Mouse (Mus musculus): Measurements from ENCODE around the gene Aqr. TPM values are rescaled to one million over a fixed set of nuclear protein-coding genes. Genes with fewer than 3 reads are reported as not detected.

The Aqr gene
- polyA plus RNA-seq, 1 experiment from 2014 or later = 32.0 TPM

GRCm38 (mm10) chr2:114146864-114147458, 39.9 kb downstream of the Aqr start:
- ATAC-seq = no peak
- peaks cover 30% of the 10 kb centered on the region for H3K36me3 ChIP-seq (ENCODE audit: control insufficient read depth, insufficient read depth, low read length)
- no peak overlapping the region for H3K27ac ChIP-seq (ENCODE audit: low read length)
- no peak overlapping the region for H3K4me2 ChIP-seq (ENCODE audit: low read length)
- no peaks in the 10 kb centered on the region for H3K27me3 ChIP-seq (ENCODE audit: control insufficient read depth, insufficient read depth, low read depth, low read length)
- H3K4me3 ChIP-seq (ENCODE audit: low read depth, low read length) = no peak overlapping the region
- no peaks in the 10 kb centered on the region for H3K4me1 ChIP-seq (ENCODE audit: control insufficient read depth, insufficient read depth, low read length)
- no peak overlapping the region for H3K9ac ChIP-seq (ENCODE audit: low read depth, low read length)
- 92% methylated on average over 15 of the region's 15 CpGs for WGBS
- H3K9me3 ChIP-seq (replicated peaks; ENCODE audit: control insufficient read depth, low read length, poor library complexity, severe bottlenecking) = no peaks in the 10 kb centered on the region

DNA sequence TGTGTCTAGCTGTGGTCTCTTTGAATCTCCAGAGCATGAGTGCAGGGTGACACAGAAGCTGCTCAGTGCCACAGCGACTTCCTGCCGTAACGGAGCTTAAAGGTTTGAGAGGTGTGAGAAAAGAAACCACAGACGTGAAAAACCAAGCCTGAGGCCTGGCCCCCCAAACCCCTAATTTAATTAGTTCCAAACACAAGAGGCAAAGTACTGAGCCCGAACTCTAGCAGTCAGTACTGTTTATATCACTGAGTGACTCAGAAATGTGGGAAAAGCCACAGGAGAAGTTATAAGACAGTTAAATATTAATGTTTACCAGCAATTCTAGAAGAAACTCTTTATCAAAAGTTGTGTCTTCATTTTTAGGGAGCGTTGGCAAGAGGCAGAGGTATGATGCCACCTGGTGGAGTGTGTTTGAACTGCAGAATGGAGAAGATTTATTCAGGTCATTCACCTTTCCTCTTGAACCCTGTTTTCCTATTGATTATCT, 41.5 kb downstream of the Aqr start:
- H3K4me2 ChIP-seq (ENCODE audit: low read length) = no peak overlapping the region
- no peak overlapping the region for H3K9ac ChIP-seq (ENCODE audit: low read depth, low read length)
- H3K36me3 ChIP-seq (ENCODE audit: control insufficient read depth, insufficient read depth, low read length) = peaks cover 38% of the 10 kb centered on the region
- no peaks in the 10 kb centered on the region for H3K27me3 ChIP-seq (ENCODE audit: control insufficient read depth, insufficient read depth, low read depth, low read length)
- no peak overlapping the region for H3K27ac ChIP-seq (ENCODE audit: low read length)
- 84% methylated on average over 6 of the region's 6 CpGs for WGBS
- H3K4me3 ChIP-seq (ENCODE audit: low read depth, low read length) = no peak overlapping the region
- ATAC-seq = no peak
- no peaks in the 10 kb centered on the region for H3K4me1 ChIP-seq (ENCODE audit: control insufficient read depth, insufficient read depth, low read length)
- H3K9me3 ChIP-seq (replicated peaks; ENCODE audit: control insufficient read depth, low read length, poor library complexity, severe bottlenecking) = no peaks in the 10 kb centered on the region

DNA sequence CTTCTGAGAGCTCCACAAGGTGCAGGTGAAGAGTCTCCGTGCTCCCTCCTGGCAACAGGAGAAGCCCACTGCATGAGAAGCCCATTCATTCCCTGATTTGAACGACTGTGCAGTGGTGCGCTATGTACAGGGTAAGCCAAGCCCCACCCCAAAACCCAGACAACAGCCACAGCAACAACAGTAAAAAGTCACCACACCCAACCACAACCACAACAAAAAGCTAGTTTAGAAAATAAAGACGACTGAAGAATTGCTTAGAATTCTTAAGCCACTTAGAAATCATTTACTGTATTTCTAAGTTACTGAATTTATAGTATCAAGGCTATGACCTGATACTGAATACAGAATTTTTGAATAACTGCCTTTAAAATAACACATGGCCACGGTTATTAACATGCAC, 41.9 kb downstream of the Aqr start:
- Histone ChIP-seq H3K9ac (ENCODE audit: low read depth, low read length) (no peak overlapping the region), H3K4me3 (ENCODE audit: low read depth, low read length) (no peak overlapping the region), H3K9me3 (replicated peaks; ENCODE audit: control insufficient read depth, low read length, poor library complexity, severe bottlenecking) (no peaks in the 10 kb centered on the region), H3K4me2 (ENCODE audit: low read length) (no peak overlapping the region), H3K4me1 (ENCODE audit: control insufficient read depth, insufficient read depth, low read length) (no peaks in the 10 kb centered on the region), H3K27ac (ENCODE audit: low read length) (no peak overlapping the region), H3K36me3 (ENCODE audit: control insufficient read depth, insufficient read depth, low read length) (peaks cover 39% of the 10 kb centered on the region), H3K27me3 (ENCODE audit: control insufficient read depth, insufficient read depth, low read depth, low read length) (no peaks in the 10 kb centered on the region)
- WGBS = 93% methylated on average over 5 of the region's 5 CpGs
- ATAC-seq = no peak

DNA sequence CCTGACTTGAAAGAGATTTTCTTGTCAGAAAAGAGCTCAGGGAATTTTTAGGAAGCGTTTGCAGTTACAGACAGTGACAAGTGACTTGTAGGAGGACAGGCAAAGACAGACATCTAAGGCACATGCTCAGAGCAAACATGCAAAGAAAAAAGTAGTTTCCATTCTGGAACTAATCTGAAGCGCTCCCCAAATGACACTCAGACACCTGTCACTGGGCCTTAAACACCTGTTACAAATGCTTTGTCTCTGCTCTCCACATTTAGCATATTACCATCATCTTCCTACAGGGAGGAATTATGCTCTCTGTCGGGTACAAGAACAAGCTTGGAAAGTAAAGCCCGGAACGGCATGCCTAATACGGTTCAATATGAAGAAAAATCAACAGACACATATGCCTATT, 43.0 kb downstream of the Aqr start:
- WGBS = 93% methylated on average over 6 of the region's 6 CpGs
- Histone ChIP-seq H3K4me2 (ENCODE audit: low read length) (no peak overlapping the region), H3K9ac (ENCODE audit: low read depth, low read length) (no peak overlapping the region), H3K27ac (ENCODE audit: low read length) (no peak overlapping the region), H3K4me3 (ENCODE audit: low read depth, low read length) (no peak overlapping the region), H3K9me3 (replicated peaks; ENCODE audit: control insufficient read depth, low read length, poor library complexity, severe bottlenecking) (no peaks in the 10 kb centered on the region), H3K36me3 (ENCODE audit: control insufficient read depth, insufficient read depth, low read length) (peaks cover 42% of the 10 kb centered on the region), H3K4me1 (ENCODE audit: control insufficient read depth, insufficient read depth, low read length) (no peaks in the 10 kb centered on the region), H3K27me3 (ENCODE audit: control insufficient read depth, insufficient read depth, low read depth, low read length) (no peaks in the 10 kb centered on the region)
- ATAC-seq = no peak

DNA sequence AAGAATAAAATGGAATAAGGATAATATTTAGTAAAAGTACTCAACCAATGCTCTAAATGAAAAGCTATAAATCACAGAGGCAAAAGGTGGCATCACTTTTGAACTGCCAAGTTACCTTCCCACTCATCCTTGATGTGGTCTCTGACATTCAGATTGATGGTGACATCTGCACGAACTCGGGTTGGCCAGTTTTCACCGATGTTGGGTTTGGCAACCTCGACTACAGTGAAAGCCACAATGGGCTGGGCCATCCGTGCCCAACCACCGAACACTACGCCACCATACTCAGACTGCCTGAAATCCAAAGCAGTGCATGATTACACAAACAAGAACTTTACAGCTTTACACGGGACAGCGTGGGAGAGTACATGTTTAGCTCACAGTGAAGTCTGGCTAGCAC, 50.1 kb downstream of the Aqr start:
- H3K4me1 ChIP-seq (ENCODE audit: control insufficient read depth, insufficient read depth, low read length) = no peaks in the 10 kb centered on the region
- WGBS = 95% methylated on average over 9 of the region's 9 CpGs
- no peak for ATAC-seq

GRCm38 (mm10) chr2:114135777-114136176, 51.0 kb downstream of the Aqr start:
- WGBS = 83% methylated on average over 2 of the region's 2 CpGs
- no peak overlapping the region for H3K27ac ChIP-seq (ENCODE audit: low read length)
- H3K9ac ChIP-seq (ENCODE audit: low read depth, low read length) = no peak overlapping the region
- no peak for ATAC-seq
- H3K4me2 ChIP-seq (ENCODE audit: low read length) = no peak overlapping the region
- H3K36me3 ChIP-seq (ENCODE audit: control insufficient read depth, insufficient read depth, low read length) = peaks cover 37% of the 10 kb centered on the region
- H3K9me3 ChIP-seq (replicated peaks; ENCODE audit: control insufficient read depth, low read length, poor library complexity, severe bottlenecking) = no peaks in the 10 kb centered on the region
- H3K4me1 ChIP-seq (ENCODE audit: control insufficient read depth, insufficient read depth, low read length) = no peaks in the 10 kb centered on the region
- no peak overlapping the region for H3K4me3 ChIP-seq (ENCODE audit: low read depth, low read length)
- H3K27me3 ChIP-seq (ENCODE audit: control insufficient read depth, insufficient read depth, low read depth, low read length) = no peaks in the 10 kb centered on the region

More for the DNA sequence above, 50.1 kb downstream of the Aqr start:
- no peak overlapping the region for H3K4me2 ChIP-seq (ENCODE audit: low read length)
- H3K27ac ChIP-seq (ENCODE audit: low read length) = no peak overlapping the region
- H3K9ac ChIP-seq (ENCODE audit: low read depth, low read length) = no peak overlapping the region
- H3K36me3 ChIP-seq (ENCODE audit: control insufficient read depth, insufficient read depth, low read length) = peaks cover 45% of the 10 kb centered on the region
- no peaks in the 10 kb centered on the region for H3K9me3 ChIP-seq (replicated peaks; ENCODE audit: control insufficient read depth, low read length, poor library complexity, severe bottlenecking)
- H3K4me3 ChIP-seq (ENCODE audit: low read depth, low read length) = no peak overlapping the region
- no peaks in the 10 kb centered on the region for H3K27me3 ChIP-seq (ENCODE audit: control insufficient read depth, insufficient read depth, low read depth, low read length)

DNA sequence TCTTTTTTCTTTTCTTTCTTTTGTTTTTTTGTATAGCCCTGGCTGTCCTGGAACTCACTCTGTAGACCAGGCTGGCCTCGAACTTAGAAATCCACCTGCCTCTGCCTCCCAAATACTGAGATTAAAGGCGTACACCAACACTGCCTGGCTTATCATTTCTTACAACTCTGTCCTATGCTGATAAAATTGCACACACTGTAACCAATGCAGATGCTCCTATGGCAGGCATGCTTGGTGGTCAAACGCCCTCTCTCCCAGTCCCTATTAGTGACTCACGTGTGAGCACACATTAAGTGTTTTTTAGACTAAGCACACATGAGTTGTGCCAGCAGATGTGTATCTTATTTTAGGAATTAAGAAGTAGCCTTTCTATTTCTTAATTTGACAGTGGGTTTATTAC, 53.5 kb downstream of the Aqr start:
- Histone ChIP-seq H3K9ac (ENCODE audit: low read depth, low read length) (no peak overlapping the region), H3K36me3 (ENCODE audit: control insufficient read depth, insufficient read depth, low read length) (peaks cover 23% of the 10 kb centered on the region), H3K4me3 (ENCODE audit: low read depth, low read length) (no peak overlapping the region), H3K27ac (ENCODE audit: low read length) (no peak overlapping the region), H3K27me3 (ENCODE audit: control insufficient read depth, insufficient read depth, low read depth, low read length) (no peaks in the 10 kb centered on the region), H3K4me2 (ENCODE audit: low read length) (no peak overlapping the region), H3K9me3 (replicated peaks; ENCODE audit: control insufficient read depth, low read length, poor library complexity, severe bottlenecking) (no peaks in the 10 kb centered on the region), H3K4me1 (ENCODE audit: control insufficient read depth, insufficient read depth, low read length) (no peaks in the 10 kb centered on the region)
- no peak for ATAC-seq
- 98% methylated on average over 4 of the region's 4 CpGs for WGBS

DNA sequence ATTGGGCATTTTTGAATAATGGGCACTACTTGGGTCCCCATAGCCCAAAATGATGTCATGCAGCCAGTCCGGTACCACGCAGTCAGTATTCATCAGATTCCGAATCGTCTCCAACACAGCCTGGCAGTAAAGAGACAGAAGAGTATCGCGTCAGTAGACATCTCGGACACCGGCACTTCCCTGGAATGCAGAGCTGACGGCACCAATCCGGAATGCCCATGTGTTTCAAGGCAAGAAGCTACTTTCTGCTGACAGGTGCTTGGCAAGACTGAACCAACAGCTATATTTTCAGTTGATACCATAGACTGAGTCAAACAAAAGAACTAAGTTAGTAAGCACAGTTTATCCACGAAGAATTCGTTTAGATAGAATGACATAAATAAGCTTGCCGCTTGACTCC, 56.2 kb downstream of the Aqr start:
- no peak overlapping the region for H3K4me3 ChIP-seq (ENCODE audit: low read depth, low read length)
- H3K4me1 ChIP-seq (ENCODE audit: control insufficient read depth, insufficient read depth, low read length) = no peaks in the 10 kb centered on the region
- H3K27ac ChIP-seq (ENCODE audit: low read length) = no peak overlapping the region
- 97% methylated on average over 13 of the region's 13 CpGs for WGBS
- peaks cover 25% of the 10 kb centered on the region for H3K36me3 ChIP-seq (ENCODE audit: control insufficient read depth, insufficient read depth, low read length)
- H3K9ac ChIP-seq (ENCODE audit: low read depth, low read length) = no peak overlapping the region
- ATAC-seq = no peak
- H3K27me3 ChIP-seq (ENCODE audit: control insufficient read depth, insufficient read depth, low read depth, low read length) = no peaks in the 10 kb centered on the region
- no peaks in the 10 kb centered on the region for H3K9me3 ChIP-seq (replicated peaks; ENCODE audit: control insufficient read depth, low read length, poor library complexity, severe bottlenecking)
- no peak overlapping the region for H3K4me2 ChIP-seq (ENCODE audit: low read length)

DNA sequence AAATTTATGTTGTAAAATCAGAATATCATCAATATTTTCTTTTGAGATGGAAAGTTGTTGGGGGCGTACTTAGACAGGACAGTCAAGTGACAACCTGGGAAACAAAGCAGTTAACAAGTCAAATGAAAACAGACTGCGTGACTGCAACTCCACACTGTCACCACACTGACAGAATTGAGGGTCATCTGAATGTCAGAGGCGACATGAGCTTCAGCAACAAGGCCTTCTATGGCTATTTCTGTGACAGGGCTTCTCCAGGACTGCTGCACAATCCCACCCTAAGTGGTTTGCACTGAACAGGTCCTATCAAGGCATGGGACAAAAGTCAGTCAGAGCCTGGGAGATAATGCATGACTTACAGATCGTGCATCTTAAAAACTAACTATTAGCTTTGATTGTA, 63.5 kb downstream of the Aqr start:
- H3K27ac ChIP-seq (ENCODE audit: low read length) = no peak overlapping the region
- H3K4me1 ChIP-seq (ENCODE audit: control insufficient read depth, insufficient read depth, low read length) = no peaks in the 10 kb centered on the region
- ATAC-seq = no peak
- H3K36me3 ChIP-seq (ENCODE audit: control insufficient read depth, insufficient read depth, low read length) = peaks cover 35% of the 10 kb centered on the region
- H3K27me3 ChIP-seq (ENCODE audit: control insufficient read depth, insufficient read depth, low read depth, low read length) = no peaks in the 10 kb centered on the region
- 94% methylated on average over 4 of the region's 4 CpGs for WGBS
- H3K9me3 ChIP-seq (replicated peaks; ENCODE audit: control insufficient read depth, low read length, poor library complexity, severe bottlenecking) = no peaks in the 10 kb centered on the region
- H3K4me3 ChIP-seq (ENCODE audit: low read depth, low read length) = no peak overlapping the region
- H3K9ac ChIP-seq (ENCODE audit: low read depth, low read length) = no peak overlapping the region
- no peak overlapping the region for H3K4me2 ChIP-seq (ENCODE audit: low read length)

Data from midbrain, embryonic 16.5 days (tissue).